Mouse (Mus musculus): Measurements from ENCODE around the gene AA986860.

AA986860 gene

GRCm38 (mm10) chr1:130731741-130732337, at the start of gene AA986860:
Gene AA986860, plus strand, starts transcription at chr1:130731976.
- no peak for DNase-seq (ENCODE audit: low spot score)

GRCm38 (mm10) chr1:130683905-130684304, 47.9 kb upstream of the AA986860 start:
- no peak for DNase-seq (ENCODE audit: low spot score)

- DNase-seq (ENCODE audit: low spot score), result no peak
Observed at GRCm38 (mm10) chr1:130698601-130699000, 33.2 kb upstream of the AA986860 start.

GRCm38 (mm10) chr1:130699937-130700633, 31.7 kb upstream of the AA986860 start:
- DNase-seq (ENCODE audit: low spot score), result no peak

- DNase-seq (ENCODE audit: low spot score), result no peak
Observed at GRCm38 (mm10) chr1:130701976-130702375, 29.8 kb upstream of the AA986860 start.

- no peak for DNase-seq (ENCODE audit: low spot score)
Observed at GRCm38 (mm10) chr1:130703613-130704012, 28.2 kb upstream of the AA986860 start.

- DNase-seq (ENCODE audit: low spot score), result no peak
Observed at GRCm38 (mm10) chr1:130710283-130711080, 21.3 kb upstream of the AA986860 start.

GRCm38 (mm10) chr1:130714046-130714445, 17.7 kb upstream of the AA986860 start:
- DNase-seq (ENCODE audit: low spot score), result no peak

GRCm38 (mm10) chr1:130715561-130716217, 16.1 kb upstream of the AA986860 start, which contains the start of gene Gm29427:
Gene Gm29427, minus strand, starts transcription at chr1:130715799.
- peak; percentile 94 for DNase-seq (ENCODE audit: low spot score)

- no peak for DNase-seq (ENCODE audit: low spot score)
Observed at GRCm38 (mm10) chr1:130716218-130716512, 15.6 kb upstream of the AA986860 start.

GRCm38 (mm10) chr1:130716513-130717290, 15.1 kb upstream of the AA986860 start:
- peak; percentile 27 for DNase-seq (ENCODE audit: low spot score)

GRCm38 (mm10) chr1:130717291-130717871, 14.4 kb upstream of the AA986860 start, which contains the start of gene Yod1:
Gene Yod1, plus strand, starts transcription at chr1:130717327.
- DNase-seq (ENCODE audit: low spot score), result peak; percentile 73

- no peak for DNase-seq (ENCODE audit: low spot score)
Observed at GRCm38 (mm10) chr1:130724206-130724605, 7.6 kb upstream of the AA986860 start.

- no peak for DNase-seq (ENCODE audit: low spot score)
Observed at GRCm38 (mm10) chr1:130726396-130726795, 5.4 kb upstream of the AA986860 start.

- no peak for DNase-seq (ENCODE audit: low spot score)
Observed at GRCm38 (mm10) chr1:130728070-130728469, 3.7 kb upstream of the AA986860 start.

GRCm38 (mm10) chr1:130728708-130729107, 3.1 kb upstream of the AA986860 start:
- DNase-seq (ENCODE audit: low spot score), result no peak

- DNase-seq (ENCODE audit: low spot score), result no peak
Observed at GRCm38 (mm10) chr1:130729153-130729552, 2.6 kb upstream of the AA986860 start, which contains the start of gene Pfkfb2. Gene Pfkfb2, minus strand, starts transcription at chr1:130729253.

- DNase-seq (ENCODE audit: low spot score), result no peak
Observed at GRCm38 (mm10) chr1:130732706-130733658, 1.2 kb downstream of the AA986860 start.

GRCm38 (mm10) chr1:130733671-130734070, 1.9 kb downstream of the AA986860 start:
- no peak for DNase-seq (ENCODE audit: low spot score)

GRCm38 (mm10) chr1:130734452-130734851, 2.7 kb downstream of the AA986860 start:
- DNase-seq (ENCODE audit: low spot score), result no peak

Data from left cerebral cortex, adult 11 months (tissue).